Mouse (Mus musculus): ENCODE measurements at regions not wholly inside any gene's neighbourhood (a gene's known extent, or its start where the extent isn't known, plus 50 kb on each side); places are given as distances from the start of the nearest gene placed in this dataset.

- no peak overlapping the region for H3K4me3 ChIP-seq
- H3K4me2 ChIP-seq (replicated peaks): no peak overlapping the region
- no peaks in the 10 kb centered on the region for H3K9me3 ChIP-seq
- whole genome bisulfite sequencing: 61% methylated on average over 5 of the region's 5 CpGs
- no peak for ATAC-seq (ENCODE audit: low FRiP score, low read depth)
- no peak overlapping the region for H3K9ac ChIP-seq
- H3K27me3 ChIP-seq: no peaks in the 10 kb centered on the region
- H3K36me3 ChIP-seq: no peaks in the 10 kb centered on the region
- H3K27ac ChIP-seq: no peak overlapping the region
- no peaks in the 10 kb centered on the region for H3K4me1 ChIP-seq
These were observed 862.6 kb downstream of the Defb40 start for GRCm38 (mm10) chr8:18115333-18116044.

- H3K9me3 ChIP-seq: no peaks in the 10 kb centered on the region
- no peak for ATAC-seq (ENCODE audit: low FRiP score, low read depth)
- WGBS: 65% methylated on average over 5 of the region's 5 CpGs
- H3K4me2 ChIP-seq (replicated peaks): no peak overlapping the region
- no peak overlapping the region for H3K27ac ChIP-seq
- no peaks in the 10 kb centered on the region for H3K27me3 ChIP-seq
- no peak overlapping the region for H3K4me3 ChIP-seq
- no peaks in the 10 kb centered on the region for H3K36me3 ChIP-seq
- no peaks in the 10 kb centered on the region for H3K4me1 ChIP-seq
- H3K9ac ChIP-seq: no peak overlapping the region
These were observed 864.8 kb downstream of the Defb40 start for GRCm38 (mm10) chr8:18113262-18113661.

DNA sequence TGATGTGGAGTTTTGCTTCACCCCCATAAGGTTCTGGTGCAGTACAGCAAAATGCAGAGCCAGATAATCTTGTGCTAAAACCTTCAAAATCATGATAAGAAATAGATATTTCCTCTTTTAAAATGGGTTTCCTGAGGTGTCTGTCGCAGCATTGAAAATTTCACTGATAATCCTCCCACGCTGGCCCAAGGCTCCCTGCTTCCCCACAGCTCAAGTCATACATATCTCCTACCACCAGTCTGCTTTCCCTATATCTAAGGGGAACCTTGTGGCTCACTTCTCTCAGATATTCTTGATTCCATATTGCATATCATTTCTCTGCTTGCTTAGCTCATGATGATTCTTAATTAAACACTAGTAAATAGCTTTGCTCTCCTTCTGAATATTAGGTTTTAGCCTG, 868.6 kb downstream of the Defb40 start:
- no peak overlapping the region for H3K4me2 ChIP-seq (replicated peaks)

GRCm38 (mm10) chr8:18106827-18107226, 871.2 kb downstream of the Defb40 start:
- H3K4me2 ChIP-seq (replicated peaks): no peak overlapping the region

More for the DNA sequence above, 868.6 kb downstream of the Defb40 start:
- H3K36me3 ChIP-seq: no peaks in the 10 kb centered on the region
- WGBS: 96% methylated on average over 2 of the region's 2 CpGs
- no peaks in the 10 kb centered on the region for H3K4me1 ChIP-seq
- no peaks in the 10 kb centered on the region for H3K9me3 ChIP-seq
- no peak overlapping the region for H3K9ac ChIP-seq
- no peak for ATAC-seq (ENCODE audit: low FRiP score, low read depth)
- H3K4me3 ChIP-seq: no peak overlapping the region
- H3K27me3 ChIP-seq: no peaks in the 10 kb centered on the region
- H3K27ac ChIP-seq: no peak overlapping the region

DNA sequence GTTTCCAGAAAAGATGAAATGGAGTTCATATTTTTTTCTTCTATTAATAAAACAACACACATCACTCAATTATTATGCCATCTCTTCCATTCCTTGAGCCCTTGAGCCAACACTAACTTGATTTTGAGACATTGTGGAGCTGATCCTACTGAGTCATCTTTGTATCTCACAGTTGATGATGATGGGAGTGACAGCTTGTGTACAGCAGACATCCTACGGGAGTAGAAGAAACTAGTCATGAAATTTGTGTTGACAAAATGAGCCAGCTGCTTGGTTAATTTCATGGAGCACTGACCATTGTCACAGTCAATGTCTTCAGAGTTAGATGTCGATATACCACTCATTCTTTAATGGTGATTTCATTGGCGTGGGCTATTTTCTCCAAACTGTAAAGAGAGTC, 912.6 kb downstream of the Defb40 start:
- H3K4me1 ChIP-seq: no peaks in the 10 kb centered on the region
- no peak overlapping the region for H3K9ac ChIP-seq
- no peak overlapping the region for H3K4me2 ChIP-seq (replicated peaks)
- H3K36me3 ChIP-seq: no peaks in the 10 kb centered on the region
- no peak overlapping the region for H3K4me3 ChIP-seq
- 81% methylated on average over 3 of the region's 3 CpGs for WGBS
- no peak for ATAC-seq (ENCODE audit: low FRiP score, low read depth)
- H3K27ac ChIP-seq: no peak overlapping the region
- H3K9me3 ChIP-seq: no peaks in the 10 kb centered on the region
- no peaks in the 10 kb centered on the region for H3K27me3 ChIP-seq

More at GRCm38 (mm10) chr8:18106827-18107226, 871.2 kb downstream of the Defb40 start:
- no peak for ATAC-seq (ENCODE audit: low FRiP score, low read depth)
- H3K27ac ChIP-seq: no peak overlapping the region
- H3K9ac ChIP-seq: no peak overlapping the region
- WGBS: 44% methylated on average over 2 of the region's 2 CpGs
- H3K27me3 ChIP-seq: no peaks in the 10 kb centered on the region
- H3K36me3 ChIP-seq: no peaks in the 10 kb centered on the region
- H3K9me3 ChIP-seq: no peaks in the 10 kb centered on the region
- no peak overlapping the region for H3K4me3 ChIP-seq
- H3K4me1 ChIP-seq: no peaks in the 10 kb centered on the region

GRCm38 (mm10) chr8:18059526-18059925, 918.5 kb downstream of the Defb40 start:
- ATAC-seq (ENCODE audit: low FRiP score, low read depth): no peak
- H3K9me3 ChIP-seq: no peaks in the 10 kb centered on the region
- H3K4me1 ChIP-seq: no peaks in the 10 kb centered on the region
- no peak overlapping the region for H3K9ac ChIP-seq
- 77% methylated on average over 2 of the region's 2 CpGs for WGBS
- H3K36me3 ChIP-seq: no peaks in the 10 kb centered on the region
- no peaks in the 10 kb centered on the region for H3K27me3 ChIP-seq
- H3K4me3 ChIP-seq: no peak overlapping the region
- no peak overlapping the region for H3K4me2 ChIP-seq (replicated peaks)
- H3K27ac ChIP-seq: no peak overlapping the region

DNA sequence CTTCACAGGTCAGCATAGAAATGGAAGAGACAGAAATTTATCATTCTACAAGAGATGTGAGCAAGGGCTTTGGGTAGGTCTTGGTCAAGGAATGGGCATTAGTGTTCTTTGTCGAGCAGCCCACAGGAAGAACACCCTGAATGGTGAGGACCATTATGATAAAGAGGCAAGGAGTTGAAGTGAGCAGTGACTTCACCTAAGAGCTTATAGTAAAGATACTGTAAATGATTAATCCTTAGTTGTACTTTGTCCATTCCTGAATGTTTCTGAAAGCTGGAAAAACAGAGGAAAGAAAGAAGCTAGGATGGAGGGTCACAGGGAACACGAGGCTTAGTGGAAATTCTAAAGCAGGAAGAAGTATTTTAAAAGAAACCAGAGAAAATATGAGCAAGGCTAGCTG, 956.9 kb downstream of the Defb40 start:
- no peaks in the 10 kb centered on the region for H3K9me3 ChIP-seq
- 71% methylated on average over 2 of the region's 2 CpGs for WGBS
- ATAC-seq (ENCODE audit: low FRiP score, low read depth): no peak

DNA sequence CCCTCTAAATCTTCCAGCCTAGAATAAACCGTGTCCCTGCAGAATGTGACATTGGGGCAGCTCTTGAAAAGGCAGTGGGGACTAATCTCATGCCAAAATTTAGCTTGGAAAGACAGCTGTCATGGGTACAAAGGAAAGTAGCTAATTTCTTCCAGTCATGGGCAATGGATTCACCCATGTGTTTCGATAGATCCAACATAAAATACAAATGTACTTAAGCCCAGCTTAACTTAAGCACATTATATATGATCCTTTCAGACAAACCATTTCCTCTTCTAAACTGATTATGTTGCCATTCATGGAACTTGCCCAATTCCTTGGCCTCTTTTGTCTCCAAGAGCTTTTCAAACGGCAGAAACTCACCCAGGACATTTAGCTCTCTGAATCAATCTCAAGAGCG, 970.5 kb downstream of the Defb40 start:
- no peak for ATAC-seq (ENCODE audit: low FRiP score, low read depth)
- Histone ChIP-seq H3K4me3 (no peak overlapping the region), H3K36me3 (no peaks in the 10 kb centered on the region), H3K9me3 (no peaks in the 10 kb centered on the region), H3K27ac (no peak overlapping the region), H3K27me3 (no peaks in the 10 kb centered on the region), H3K4me2 (replicated peaks) (no peak overlapping the region), H3K9ac (no peak overlapping the region), H3K4me1 (no peaks in the 10 kb centered on the region)
- 72% methylated on average over 4 of the region's 4 CpGs for WGBS

More for the DNA sequence above, 956.9 kb downstream of the Defb40 start:
- Histone ChIP-seq H3K4me1 (no peaks in the 10 kb centered on the region), H3K4me3 (no peak overlapping the region), H3K36me3 (no peaks in the 10 kb centered on the region), H3K9ac (no peak overlapping the region), H3K27me3 (no peaks in the 10 kb centered on the region), H3K27ac (no peak overlapping the region), H3K4me2 (replicated peaks) (no peak overlapping the region)

DNA sequence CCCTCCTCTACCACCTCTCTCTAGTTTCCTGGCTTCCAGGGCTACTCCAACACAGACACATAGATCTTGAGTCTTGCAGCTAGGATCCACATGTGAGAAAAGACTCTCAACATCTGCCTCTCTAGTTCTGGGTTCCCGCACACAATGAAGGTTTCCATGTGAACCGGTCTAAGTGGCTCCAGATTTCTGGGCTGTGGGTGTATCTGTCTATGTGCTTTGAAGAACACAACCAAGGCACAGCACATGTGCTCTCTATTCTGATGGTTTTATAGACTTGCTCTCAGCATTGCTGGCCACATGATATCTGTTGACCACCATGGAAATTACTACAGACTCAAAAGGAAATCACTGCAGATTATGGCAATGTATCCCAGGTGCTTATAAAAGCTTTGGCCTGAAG, 972.4 kb downstream of the Defb40 start:
- peak; percentile 66; the same call in 1 of the 2 replicates for ATAC-seq (ENCODE audit: low FRiP score, low read depth)
- no peak overlapping the region for H3K4me3 ChIP-seq
- no peaks in the 10 kb centered on the region for H3K9me3 ChIP-seq
- no peaks in the 10 kb centered on the region for H3K4me1 ChIP-seq
- H3K9ac ChIP-seq: no peak overlapping the region
- H3K27ac ChIP-seq: no peak overlapping the region
- no peaks in the 10 kb centered on the region for H3K36me3 ChIP-seq
- no peaks in the 10 kb centered on the region for H3K27me3 ChIP-seq
- 37% methylated on average over 2 of the region's 2 CpGs for WGBS
- no peak overlapping the region for H3K4me2 ChIP-seq (replicated peaks)

GRCm38 (mm10) chr8:18000750-18001149, 977.3 kb downstream of the Defb40 start:
- 79% methylated on average over 5 of the region's 5 CpGs for WGBS

GRCm38 (mm10) chr8:17984779-17985178, 993.3 kb downstream of the Defb40 start:
- H3K4me3 ChIP-seq: no peak overlapping the region
- no peaks in the 10 kb centered on the region for H3K27me3 ChIP-seq
- H3K36me3 ChIP-seq: no peaks in the 10 kb centered on the region
- H3K4me2 ChIP-seq (replicated peaks): no peak overlapping the region
- no peak overlapping the region for H3K9ac ChIP-seq
- WGBS: 69% methylated on average over 1 of the region's 1 CpGs
- ATAC-seq (ENCODE audit: low FRiP score, low read depth): no peak
- H3K4me1 ChIP-seq: no peaks in the 10 kb centered on the region
- H3K27ac ChIP-seq: no peak overlapping the region
- no peaks in the 10 kb centered on the region for H3K9me3 ChIP-seq

More at GRCm38 (mm10) chr8:18000750-18001149, 977.3 kb downstream of the Defb40 start:
- H3K36me3 ChIP-seq: no peaks in the 10 kb centered on the region
- ATAC-seq (ENCODE audit: low FRiP score, low read depth): no peak
- H3K4me1 ChIP-seq: no peaks in the 10 kb centered on the region
- no peak overlapping the region for H3K4me2 ChIP-seq (replicated peaks)
- H3K4me3 ChIP-seq: no peak overlapping the region
- no peak overlapping the region for H3K27ac ChIP-seq
- no peaks in the 10 kb centered on the region for H3K9me3 ChIP-seq
- H3K27me3 ChIP-seq: no peaks in the 10 kb centered on the region
- no peak overlapping the region for H3K9ac ChIP-seq

GRCm38 (mm10) chr8:17948848-17949247, 1029.2 kb downstream of the Defb40 start:
- H3K36me3 ChIP-seq: no peaks in the 10 kb centered on the region
- no peak overlapping the region for H3K4me2 ChIP-seq (replicated peaks)
- 63% methylated on average over 1 of the region's 1 CpGs for WGBS
- H3K4me1 ChIP-seq: no peaks in the 10 kb centered on the region
- H3K4me3 ChIP-seq: no peak overlapping the region
- H3K9me3 ChIP-seq: no peaks in the 10 kb centered on the region
- H3K27ac ChIP-seq: no peak overlapping the region
- H3K27me3 ChIP-seq: no peaks in the 10 kb centered on the region
- no peak overlapping the region for H3K9ac ChIP-seq
- ATAC-seq (ENCODE audit: low FRiP score, low read depth): no peak

Measured in limb, embryonic 13.5 days (tissue).